Mouse (Mus musculus) CH12.LX (cell line): ENCODE results near the gene Msh3. TPM values are rescaled to one million over a fixed set of nuclear protein-coding genes. Genes with fewer than 3 reads are reported as not detected.

Experiments used
- DNase-seq: peaks from one replicate; pipeline ENCODE4 v3.0.0-alpha.2; 2013; ENCODE audit errors: extremely low read depth
- H3K27ac ChIP-seq: 2 replicates; pipeline ENCODE4 v1.5.1; 2012; ENCODE audit warnings: low read depth, mild to moderate bottlenecking, control low read depth, moderate library complexity; ENCODE audit not compliant: insufficient read depth
- H3K27me3 ChIP-seq: replicated peaks from 2 replicates; pipeline ENCODE3; 2012; ENCODE audit warnings: inconsistent platforms
- H3K36me3 ChIP-seq, 2 experiments: replicated peaks in 1 of 2; 2 replicates each; pipeline versions ENCODE3 to v1.6.1; 2012; ENCODE audit warnings: inconsistent platforms in 1 of 2, low read length in 1 of 2, mild to moderate bottlenecking in 1 of 2, mixed read lengths in 1 of 2, moderate library complexity in 1 of 2; ENCODE audit not compliant: control insufficient read depth in 1 of 2, insufficient read depth in 1 of 2
- H3K4me1 ChIP-seq, 2 experiments: 2 replicates each; pipeline ENCODE4 v1.6.1; 2012; ENCODE audit warnings: inconsistent platforms in 1 of 2, moderate library complexity in 1 of 2; ENCODE audit not compliant: insufficient read depth in 2 of 2, control insufficient read depth in 1 of 2
- H3K4me2 ChIP-seq: 2 replicates; pipeline ENCODE4 v1.6.1; 2012; ENCODE audit warnings: low read depth, mild to moderate bottlenecking, control low read depth; ENCODE audit not compliant: poor library complexity, insufficient read depth, severe bottlenecking
- H3K4me3 ChIP-seq, 3 experiments: fragments of 150-350 bp in 1 of 3; sonication (generic) in 1 of 3; replicated peaks in 1 of 3; 2 replicates each; pipeline versions ENCODE3 to v1.5.1; 2011 to 2012; ENCODE audit warnings: low read depth in 2 of 3, low read length in 2 of 3, mild to moderate bottlenecking in 2 of 3, moderate library complexity in 2 of 3, control low read depth in 1 of 3, improper control_type of control experiment in 1 of 3, inconsistent platforms in 1 of 3, mixed read lengths in 1 of 3; ENCODE audit not compliant: poor library complexity in 1 of 3
- H3K79me2 ChIP-seq: replicated peaks from 2 replicates; pipeline ENCODE4 v1.6.1; 2012; ENCODE audit warnings: mild to moderate bottlenecking, moderate library complexity; ENCODE audit not compliant: control insufficient read depth, poor library complexity, insufficient read depth, severe bottlenecking; ENCODE audit errors: extremely low read depth
- H3K9ac ChIP-seq: 2 replicates; pipeline ENCODE4 v1.6.1; 2012; ENCODE audit warnings: low read depth, mild to moderate bottlenecking, control low read depth, moderate library complexity; ENCODE audit not compliant: insufficient read depth
- H3K9me3 ChIP-seq: replicated peaks from 2 replicates; pipeline ENCODE3; 2012; ENCODE audit warnings: low read length, inconsistent platforms, mixed read lengths
- CTCF ChIP-seq, 2 experiments: IDR thresholded peaks in 1 of 2; conservative IDR thresholded peaks in 1 of 2; 2 replicates each; pipeline ENCODE4 v1.5.1; 2011 to 2012; ENCODE audit warnings: low read depth in 2 of 2, low read length in 2 of 2, improper control_type of control experiment in 1 of 2, inconsistent platforms in 1 of 2, mild to moderate bottlenecking in 1 of 2, moderate library complexity in 1 of 2
- ELF1 ChIP-seq: IDR thresholded peaks from 2 replicates; pipeline ENCODE4 v1.6.1; 2014; ENCODE audit warnings: low read depth, mild to moderate bottlenecking, inconsistent platforms, low read length, improper control_type of control experiment
- ETS1 ChIP-seq: conservative IDR thresholded peaks from 2 replicates; pipeline ENCODE4 v1.6.1; 2012; ENCODE audit warnings: low read depth, mild to moderate bottlenecking, inconsistent platforms, low read length, improper control_type of control experiment, moderate library complexity
- GABPA ChIP-seq: IDR thresholded peaks from 2 replicates; pipeline ENCODE4 v1.6.1; 2012; ENCODE audit warnings: low read depth, low read length, improper control_type of control experiment, inconsistent platforms; ENCODE audit not compliant: insufficient replicate concordance
- IRF4 ChIP-seq: IDR thresholded peaks from 2 replicates; pipeline ENCODE4 v1.6.1; 2014; ENCODE audit warnings: low read depth, mild to moderate bottlenecking, inconsistent platforms, low read length, improper control_type of control experiment
- JUN ChIP-seq: IDR thresholded peaks from 2 replicates; pipeline ENCODE4 v1.6.1; 2011; ENCODE audit warnings: low read depth, mild to moderate bottlenecking, low read length, improper control_type of control experiment, moderate library complexity; ENCODE audit not compliant: insufficient read depth
- JUND ChIP-seq: conservative IDR thresholded peaks from 2 replicates; pipeline ENCODE4 v1.6.1; 2011; ENCODE audit warnings: low read depth, low read length, improper control_type of control experiment
- KAT2A ChIP-seq: IDR thresholded peaks from 2 replicates; pipeline ENCODE4 v1.6.1; 2012; ENCODE audit warnings: low read length, improper control_type of control experiment, inconsistent platforms; ENCODE audit not compliant: insufficient replicate concordance
- MAFK ChIP-seq: IDR thresholded peaks from 2 replicates; pipeline ENCODE4 v1.6.1; 2011; ENCODE audit warnings: low read length, improper control_type of control experiment; ENCODE audit not compliant: insufficient replicate concordance
- MAZ ChIP-seq: IDR thresholded peaks from 2 replicates; pipeline ENCODE4 v1.6.1; 2012; ENCODE audit warnings: low read depth, mild to moderate bottlenecking, inconsistent platforms, low read length, improper control_type of control experiment, moderate library complexity
- MXI1 ChIP-seq: IDR thresholded peaks from 2 replicates; pipeline ENCODE4 v1.6.1; 2011; ENCODE audit warnings: mild to moderate bottlenecking, low read depth, low read length, improper control_type of control experiment
- NRF1 ChIP-seq: IDR thresholded peaks from 2 replicates; pipeline ENCODE4 v1.6.1; 2014; ENCODE audit warnings: low read depth, mild to moderate bottlenecking, inconsistent platforms, low read length, improper control_type of control experiment, moderate library complexity
- PAX5 ChIP-seq: IDR thresholded peaks from 2 replicates; pipeline ENCODE4 v1.6.1; 2012; ENCODE audit warnings: low read length, inconsistent platforms, mixed read lengths
- RAD21 ChIP-seq: IDR thresholded peaks from 2 replicates; pipeline ENCODE4 v1.6.1; 2011; ENCODE audit warnings: low read depth, mild to moderate bottlenecking, low read length, improper control_type of control experiment, moderate library complexity
- SIN3A ChIP-seq: IDR thresholded peaks from 2 replicates; pipeline ENCODE4 v1.6.1; 2012; ENCODE audit warnings: low read length, improper control_type of control experiment, inconsistent platforms
- TBP ChIP-seq: conservative IDR thresholded peaks from 2 replicates; pipeline ENCODE4 v1.6.1; 2011; ENCODE audit warnings: low read depth, low read length, improper control_type of control experiment
- TCF12 ChIP-seq: IDR thresholded peaks from 2 replicates; pipeline ENCODE4 v1.6.1; 2014; ENCODE audit warnings: low read depth, mild to moderate bottlenecking, inconsistent platforms, low read length, improper control_type of control experiment
- ZMIZ1 ChIP-seq: IDR thresholded peaks from 2 replicates; pipeline ENCODE4 v1.6.1; 2012; ENCODE audit warnings: low read depth, mild to moderate bottlenecking, inconsistent platforms, low read length, improper control_type of control experiment
- dilution Hi-C: fragments of 300-500 bp; cut with MboI; formaldehyde crosslinking; loops from 2 replicates; pipeline ENCODE4 v1.14.3; 2020; ENCODE audit warnings: low sequenced_read_pairs; ENCODE audit not compliant: extremely low pct_unique_long_range_greater_than_20kb, extremely low pct_ligation_motif_present
- in situ Hi-C: fragments of 300-500 bp; cut with MboI; formaldehyde crosslinking; loops from 3 replicates; pipeline ENCODE4 v1.14.3; 2019; ENCODE audit warnings: low sequenced_read_pairs, low pct_ligation_motif_present, low pct_unique_long_range_greater_than_20kb, mixed read lengths
- polyA plus RNA-seq: library from polyadenylated mRNA; unstranded; fragments of >175 nt; gene quantifications from 2 replicates; pipeline ENCODE4 v1.2.1, GENCODE M21; 2012; ENCODE audit warnings: low read depth; ENCODE audit not compliant: insufficient read length
- total RNA-seq, 2 experiments: library from RNA; depleted of rRNA; stranded (reverse); fragments of 300-350 nt in 1 of 2; fragments of >200 nt in 1 of 2; gene quantifications; 2 replicates each; pipeline ENCODE4 v1.2.3; 2012 to 2014

The Msh3 gene
- total and polyA plus RNA-seq, 3 experiments: 13.7 to 27.0 (median 18.3) TPM

DNA sequence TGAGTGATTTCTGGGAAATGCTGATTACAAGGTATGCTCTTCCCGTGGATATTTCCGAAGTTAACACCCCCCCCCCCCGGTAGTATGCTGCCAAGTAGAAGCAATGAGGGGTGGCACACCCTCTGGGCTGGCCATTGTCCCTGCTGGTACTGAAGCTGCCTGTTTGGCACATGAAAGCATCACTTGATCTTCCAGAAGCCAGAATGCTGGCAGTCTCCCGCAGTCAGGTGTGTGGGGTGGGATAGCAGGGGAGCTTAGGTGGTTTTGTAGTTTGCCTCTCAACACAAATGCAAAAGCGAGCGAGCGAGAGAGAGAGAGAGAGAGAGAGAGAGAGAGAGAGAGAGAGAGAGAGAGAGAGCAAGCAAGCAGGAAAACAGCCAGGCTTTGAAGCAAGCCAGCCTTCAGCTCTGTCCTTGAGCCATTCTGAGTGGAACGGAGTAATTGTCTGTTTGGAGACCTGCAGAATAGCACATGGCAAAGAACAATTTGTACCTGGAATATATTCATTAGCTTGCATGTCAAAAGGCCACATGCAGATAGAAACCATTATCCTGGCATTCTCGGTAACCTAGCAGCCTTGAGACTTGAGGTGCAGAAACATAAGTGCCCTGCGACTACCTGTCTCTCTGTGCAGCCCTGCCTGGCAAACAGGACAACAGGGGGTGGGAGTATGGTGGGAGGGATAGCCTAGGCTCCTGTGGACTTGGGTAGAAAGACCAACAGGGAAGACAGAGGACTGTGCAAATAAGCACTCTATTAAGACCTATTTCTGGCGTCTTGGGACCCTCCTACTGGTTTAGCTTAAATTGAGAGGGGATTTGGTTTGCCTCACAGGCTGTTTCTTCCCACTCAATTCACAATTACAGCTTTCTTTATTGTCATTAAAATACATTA lies 43.9 kb upstream of the Msh3 start:
- Histone ChIP-seq H3K4me2 (no peak overlapping the region), H3K4me1 (peaks cover 0 to 2% of the 10 kb centered on the region in 2 experiments; a peak in 1 of 4 replicates), H3K9me3 (no peaks in the 10 kb centered on the region), H3K79me2 (no peaks in the 10 kb centered on the region), H3K9ac (no peak overlapping the region), H3K27me3 (peaks cover 1% of the 10 kb centered on the region), H3K36me3 (no peaks in the 10 kb centered on the region), H3K27ac (no peak overlapping the region), H3K4me3 (no peak overlapping the region)
- in situ Hi-C loops: no loop called here
- no peak for TF ChIP-seq ELF1
- TF ChIP-seq IRF4: no peak
- TF ChIP-seq PAX5: no peak
- TF ChIP-seq NRF1: no peak
- no peak for TF ChIP-seq JUND
- no peak for TF ChIP-seq MAFK
- no peak for TF ChIP-seq ETS1
- TF ChIP-seq GABPA: no peak
- TF ChIP-seq JUN: no peak
- no peak for TF ChIP-seq CTCF (conservative IDR thresholded peaks at IDR 0.05 in 1 of 2, IDR thresholded peaks at IDR 0.05 in 1 of 2; ENCODE audit: low read depth in 2 of 2, low read length in 2 of 2)
- no peak for TF ChIP-seq RAD21
- no peak for TF ChIP-seq SIN3A
- TF ChIP-seq KAT2A: no peak
- TF ChIP-seq TCF12: no peak
- TF ChIP-seq ZMIZ1: no peak
- TF ChIP-seq MXI1: no peak
- dilution Hi-C loops: no loop called here
- no peak for DNase-seq

GRCm38 (mm10) chr13:92393047-92393661 lies 38.4 kb upstream of the Msh3 start:
- H3K79me2 ChIP-seq: no peaks in the 10 kb centered on the region
- in situ Hi-C loops: no loop called here
- H3K9me3 ChIP-seq: no peaks in the 10 kb centered on the region
- no peaks in the 10 kb centered on the region for H3K4me1 ChIP-seq
- dilution Hi-C loops: no loop called here
- H3K4me3 ChIP-seq: no peak overlapping the region
- no peak overlapping the region for H3K27ac ChIP-seq
- no peak overlapping the region for H3K4me2 ChIP-seq
- H3K9ac ChIP-seq: no peak overlapping the region
- no peaks in the 10 kb centered on the region for H3K27me3 ChIP-seq
- DNase-seq: no peak
- H3K36me3 ChIP-seq: peaks cover 0 to 4% of the 10 kb centered on the region in 2 experiments
- TF ChIP-seq TBP: no peak
- no peak for TF ChIP-seq TCF12
- TF ChIP-seq MAZ: no peak
